Mouse (Mus musculus) right cerebral cortex, postnatal 14 days (tissue): ENCODE results near the gene Sympk.
A peak's percentile ranks its signal among the peaks of the same experiment; 100 is the strongest.
"Not testable (repeated sequence)": the region's sequence is repeated elsewhere in the genome, so short reads cannot be mapped to it uniquely, and the experiment has no call there.

ENCODE experiments used
- DNase-seq: peaks from one replicate; pipeline ENCODE4 v3.0.0; 2022

Sympk gene

DNA sequence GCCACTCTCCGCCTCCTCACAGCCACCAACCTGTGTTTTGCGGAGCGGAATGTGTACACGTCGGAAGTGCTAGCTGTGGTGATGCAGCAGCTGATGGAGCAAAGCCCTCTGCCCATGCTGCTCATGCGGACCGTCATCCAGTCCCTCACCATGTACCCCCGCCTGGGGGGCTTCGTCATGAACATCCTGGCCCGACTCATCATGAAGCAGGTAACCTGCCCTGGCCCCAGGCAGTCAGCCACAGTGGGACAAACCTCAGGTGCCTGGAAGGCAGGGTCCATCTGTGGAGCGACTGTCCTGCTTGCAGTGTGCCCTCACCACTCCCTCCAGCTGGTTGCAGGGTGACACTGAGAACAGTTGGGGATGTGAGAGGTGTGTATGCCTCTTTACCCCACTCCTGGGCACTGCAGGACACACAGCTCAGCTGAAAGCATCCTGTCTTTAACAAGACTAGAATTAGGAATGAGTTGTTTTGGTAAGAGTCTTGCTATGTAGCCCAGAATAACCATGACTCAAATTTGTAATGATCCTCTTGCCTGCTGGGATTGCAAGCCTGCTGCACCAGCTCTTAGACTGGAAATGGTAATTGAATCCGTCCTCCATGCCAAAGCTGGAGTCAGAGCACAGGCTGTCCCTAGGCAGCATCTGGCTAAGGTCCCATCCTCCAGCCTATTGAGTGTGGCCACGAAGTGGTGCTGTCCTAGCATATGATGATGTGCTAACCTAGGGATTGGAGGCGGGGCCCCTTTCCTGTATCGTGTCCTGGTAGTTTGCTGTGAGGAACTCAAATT lies 28.4 kb downstream of the Sympk start:
- DNase-seq = no peak

DNA sequence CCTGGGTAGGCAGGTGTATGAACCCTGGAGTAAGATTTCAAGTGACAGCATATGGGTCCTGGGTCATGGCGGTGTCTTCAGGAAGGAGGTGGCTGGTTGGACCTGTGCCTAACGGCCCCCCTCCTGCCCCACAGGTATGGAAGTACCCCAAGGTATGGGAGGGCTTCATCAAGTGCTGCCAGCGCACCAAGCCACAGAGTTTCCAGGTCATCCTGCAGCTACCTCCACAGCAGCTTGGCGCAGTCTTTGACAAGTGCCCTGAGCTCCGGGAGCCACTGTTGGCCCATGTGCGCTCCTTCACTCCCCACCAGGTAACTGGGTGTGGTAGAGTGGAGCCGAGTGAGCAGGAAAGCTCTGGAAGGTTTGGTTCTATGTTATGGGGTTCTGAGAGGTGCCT lies 29.0 kb downstream of the Sympk start:
- DNase-seq = no peak

DNA sequence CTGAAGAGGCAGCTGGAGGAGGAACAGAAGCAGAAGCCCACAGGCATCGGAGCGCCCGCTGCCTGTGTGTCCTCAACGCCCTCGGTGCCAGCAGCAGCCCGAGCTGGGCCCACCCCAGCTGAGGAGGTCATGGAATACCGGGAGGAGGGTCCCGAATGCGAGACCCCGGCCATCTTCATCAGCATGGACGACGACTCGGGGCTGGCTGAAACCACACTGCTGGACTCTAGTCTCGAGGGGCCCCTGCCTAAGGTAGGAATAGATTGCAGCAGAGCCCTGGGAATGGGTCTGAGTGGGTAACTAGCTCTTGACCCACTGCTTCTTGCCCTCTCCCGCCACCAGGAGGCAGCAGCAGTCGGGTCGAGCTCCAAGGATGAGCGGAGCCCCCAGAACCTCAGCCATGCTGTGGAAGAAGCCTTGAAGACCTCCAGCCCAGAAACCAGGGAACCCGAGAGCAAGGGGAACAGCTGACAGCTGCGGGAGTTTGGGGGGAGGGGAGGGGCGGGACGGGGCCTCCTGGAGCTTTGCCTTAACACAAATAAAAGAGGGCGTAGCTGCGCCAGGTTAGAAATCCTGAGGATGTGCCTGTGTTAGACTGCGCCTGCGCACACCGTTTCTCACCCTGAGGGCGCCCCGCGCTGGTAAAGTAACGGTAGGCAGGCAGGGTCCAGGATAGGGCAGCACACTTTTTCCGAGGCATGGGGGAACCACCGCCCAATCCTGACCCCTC lies 30.0 kb downstream of the Sympk start, which contains the start of gene Rsph6a:
Gene Rsph6a (plus strand): TSS at position 644 of the 730 bp plus-strand sequence.
- DNase-seq = peak; percentile 62

DNA sequence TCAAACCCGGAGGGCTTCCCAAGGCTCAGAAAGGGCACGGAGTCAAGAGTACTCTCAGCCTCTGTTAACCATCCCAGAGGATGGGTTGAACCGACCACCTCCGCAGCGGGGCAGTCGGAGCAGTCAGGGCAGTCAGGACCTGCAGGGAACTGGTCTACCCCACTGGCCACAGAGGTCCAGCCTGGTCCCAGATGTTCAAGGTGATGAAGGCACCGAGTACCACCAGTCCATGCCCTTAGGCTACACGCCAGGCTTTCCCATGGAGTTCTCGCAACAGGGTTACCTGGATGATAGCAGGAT lies 30.6 kb downstream of the Sympk start:
- no peak for DNase-seq

DNA sequence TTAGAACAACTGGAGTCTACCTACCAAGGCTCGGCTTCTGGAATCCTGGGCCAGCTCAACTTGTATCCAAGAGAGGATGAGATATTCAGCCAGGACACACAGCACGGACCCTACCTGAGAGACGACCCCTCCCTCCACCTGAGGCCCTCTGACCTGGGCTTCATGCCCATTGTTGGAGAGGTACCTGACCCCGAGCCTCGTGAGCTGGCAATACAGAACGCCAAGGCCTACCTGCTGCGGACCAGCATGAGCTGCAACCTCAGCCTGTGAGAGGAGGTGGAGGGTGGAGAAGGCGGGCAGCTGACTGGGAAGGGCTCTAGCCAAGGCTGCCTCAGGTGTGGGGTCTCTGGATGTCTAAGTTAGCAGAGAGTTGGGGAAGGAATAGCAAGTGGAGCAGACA lies 30.9 kb downstream of the Sympk start:
- no peak for DNase-seq

DNA sequence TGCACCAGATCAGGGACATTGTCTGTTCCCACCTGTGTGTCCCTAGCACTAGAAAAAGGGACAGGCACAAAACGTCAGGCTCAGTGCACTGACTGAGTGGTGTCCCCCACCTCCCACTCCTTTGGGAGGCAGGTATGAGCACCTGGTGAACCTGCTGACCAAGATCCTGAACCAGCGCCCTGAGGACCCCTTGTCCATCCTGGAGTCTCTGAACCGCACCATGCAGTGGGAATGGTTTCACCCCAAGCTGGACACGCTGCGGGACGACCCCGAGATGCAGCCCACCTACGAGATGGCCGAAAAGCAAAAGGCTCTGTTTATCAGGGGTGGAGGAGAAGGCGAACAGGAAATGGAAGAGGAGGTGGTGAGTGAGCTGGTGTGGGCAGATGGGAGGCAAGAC lies 33.2 kb downstream of the Sympk start:
- DNase-seq = no peak

DNA sequence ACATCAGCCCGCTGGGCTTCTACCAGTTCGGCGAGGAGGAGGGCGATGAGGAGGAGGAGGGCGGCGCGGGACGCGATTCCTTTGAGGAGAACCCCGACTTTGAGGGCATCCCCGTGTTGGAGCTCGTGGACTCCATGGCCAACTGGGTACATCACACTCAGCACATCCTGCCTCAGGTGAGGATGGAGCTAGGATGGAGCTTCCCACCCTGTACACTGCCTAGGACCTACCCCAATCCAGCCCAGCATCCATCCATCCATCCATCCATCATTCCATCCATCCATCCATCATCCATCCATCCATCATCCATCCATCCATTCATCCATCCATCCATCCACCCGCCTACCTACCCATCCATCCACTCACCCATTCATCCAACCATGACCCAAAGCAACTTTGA lies 41.7 kb downstream of the Sympk start:
- no peak for DNase-seq

DNA sequence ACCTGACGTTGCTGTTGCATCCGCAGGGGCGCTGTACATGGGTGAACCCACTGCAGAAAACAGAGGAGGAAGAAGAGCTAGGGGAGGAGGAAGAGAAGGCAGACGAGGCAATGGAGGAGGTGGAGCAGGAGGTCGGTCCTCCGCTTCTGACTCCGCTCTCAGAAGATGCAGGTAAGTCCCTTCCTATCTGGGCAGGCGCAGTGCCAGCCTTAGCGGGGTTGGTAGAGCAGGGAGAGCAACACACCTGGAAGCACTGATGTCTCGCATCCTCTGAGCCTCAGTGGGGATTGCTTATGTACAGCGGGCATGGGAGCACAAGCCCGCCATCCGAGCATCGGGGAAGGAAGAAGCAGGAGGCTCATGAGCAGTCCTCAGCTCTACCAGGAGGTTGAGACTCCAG lies 42.9 kb downstream of the Sympk start:
- DNase-seq = no peak

DNA sequence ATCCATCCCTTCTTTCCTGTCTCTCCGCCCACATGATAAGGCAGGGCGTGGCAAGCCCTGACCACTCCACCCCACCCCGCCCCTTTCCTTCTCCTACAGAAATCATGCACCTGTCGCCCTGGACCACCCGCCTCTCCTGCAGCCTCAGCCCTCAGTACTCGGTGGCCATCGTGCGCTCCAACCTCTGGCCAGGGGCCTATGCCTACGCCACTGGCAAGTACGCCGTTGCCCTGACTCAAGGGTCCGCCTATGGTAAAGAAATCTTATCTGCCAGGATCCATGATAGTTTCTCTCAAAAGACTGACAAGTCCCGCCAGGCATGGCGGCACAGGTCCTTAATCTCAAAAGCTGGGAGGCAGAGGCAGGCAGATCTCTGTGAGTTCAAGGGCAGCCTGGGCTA lies 43.8 kb downstream of the Sympk start:
- DNase-seq = no peak

DNA sequence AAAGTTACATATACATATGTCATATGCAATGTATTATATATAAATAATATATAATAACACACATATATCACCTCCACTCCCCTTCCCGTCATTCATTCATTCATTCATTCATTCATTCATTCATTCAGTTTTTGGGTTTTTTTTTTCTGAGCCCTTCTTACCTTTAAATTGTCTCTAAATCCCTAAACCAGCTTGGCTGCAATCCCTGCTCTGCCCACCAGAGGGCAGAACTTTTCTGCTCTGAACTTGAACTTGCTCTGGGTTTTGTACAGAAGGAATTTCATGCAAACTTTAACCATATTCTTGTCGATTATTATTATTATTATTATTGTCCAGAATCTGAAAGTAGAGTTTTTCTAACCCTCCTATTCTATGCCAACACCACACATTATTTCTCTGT lies 44.5 kb downstream of the Sympk start:
- DNase-seq = peak; percentile 69

DNA sequence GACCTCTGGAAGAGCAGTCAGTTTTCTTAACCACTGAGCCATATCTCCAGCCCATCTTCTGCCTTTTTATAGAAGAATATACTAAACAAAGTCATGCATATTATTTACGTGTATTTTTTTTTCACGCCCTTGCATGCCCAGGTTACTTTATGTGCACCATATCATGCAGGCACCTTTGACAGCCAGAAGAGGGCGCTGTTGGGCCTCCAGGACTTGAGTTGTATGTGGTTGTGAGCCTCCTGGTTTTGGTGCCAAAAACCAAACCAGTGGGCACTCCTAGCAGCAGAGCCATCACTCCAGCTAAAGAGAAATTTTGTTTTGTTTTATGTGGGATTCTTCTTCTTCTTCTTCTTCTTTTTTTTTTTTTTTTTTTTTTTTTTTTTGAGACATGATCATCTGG lies 45.3 kb downstream of the Sympk start:
- DNase-seq = no peak

DNA sequence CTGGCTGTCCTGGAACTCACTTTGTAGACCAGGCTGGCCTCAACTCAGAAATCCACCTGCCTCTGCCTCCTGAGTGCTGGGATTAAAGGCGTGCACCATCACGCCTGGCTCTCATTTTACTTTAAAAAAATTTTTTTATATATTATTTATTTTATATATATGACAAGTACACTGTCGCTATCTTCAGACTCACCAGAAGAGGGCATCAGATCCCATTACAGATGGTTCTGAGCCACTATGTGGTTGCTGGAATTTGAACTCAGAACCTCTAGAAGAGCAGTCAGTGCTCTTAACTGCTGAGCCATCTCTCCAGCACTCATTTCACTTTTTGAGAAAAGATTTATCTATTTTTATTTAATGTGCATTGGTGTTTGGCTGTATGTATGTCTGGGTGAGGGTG lies 46.8 kb downstream of the Sympk start:
- DNase-seq = not testable (repeated sequence)

DNA sequence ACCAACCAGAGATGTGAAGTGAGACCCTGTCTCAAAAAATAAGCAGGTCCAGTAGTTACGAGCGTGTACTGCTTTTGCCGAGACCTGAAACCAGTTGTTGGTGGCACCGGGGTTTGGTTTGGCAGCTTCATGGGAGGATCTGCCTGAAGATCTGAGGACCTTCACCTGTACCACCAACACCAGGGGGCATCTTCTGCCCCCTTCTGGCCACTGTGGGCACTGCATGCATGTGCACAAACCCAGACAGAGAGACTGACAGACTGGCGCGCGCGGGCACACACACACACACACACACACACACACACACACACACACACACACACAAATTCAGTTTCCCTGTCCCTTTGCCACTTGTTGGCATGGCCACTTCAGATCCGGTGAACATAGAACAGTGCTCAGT lies 49.3 kb downstream of the Sympk start:
- no peak for DNase-seq

DNA sequence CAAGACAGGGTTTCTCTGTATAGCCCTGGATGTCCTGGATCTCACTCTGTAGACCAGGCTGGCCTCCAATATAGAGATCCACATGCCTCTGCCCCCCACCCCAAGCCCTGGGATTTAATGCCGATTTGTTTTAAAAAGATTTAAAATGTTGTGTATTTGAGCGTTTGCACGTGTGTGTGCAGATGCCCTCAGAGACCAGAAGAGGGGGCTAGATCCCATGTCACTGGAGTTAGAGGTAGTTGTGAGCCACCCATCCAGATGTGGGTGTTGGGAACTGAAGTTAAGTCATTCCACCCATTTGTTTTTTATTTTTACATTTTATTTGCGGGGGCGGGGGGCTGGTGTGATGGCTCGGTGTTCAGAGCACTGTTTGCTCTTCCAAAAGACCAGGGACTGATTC lies 50.3 kb downstream of the Sympk start:
- DNase-seq = no peak

DNA sequence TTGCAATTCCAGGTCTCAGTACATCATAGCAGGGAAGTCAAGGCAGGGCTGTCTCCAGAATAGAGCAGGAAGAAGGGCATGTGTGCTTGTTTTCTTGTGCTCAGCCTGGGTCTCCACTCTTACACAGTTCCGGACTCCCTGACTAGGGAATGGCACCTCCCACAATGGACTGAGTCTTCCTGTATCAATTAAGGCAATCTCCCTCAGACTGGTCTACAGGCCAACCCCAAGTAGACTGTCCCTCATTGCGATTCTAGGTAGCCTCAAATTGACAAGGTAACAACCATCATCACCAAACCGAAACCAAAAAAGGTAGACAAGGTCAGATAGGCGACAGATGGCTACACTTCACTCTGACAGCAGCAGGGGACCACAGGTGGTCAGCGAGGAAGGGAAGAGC lies 51.1 kb downstream of the Sympk start:
- DNase-seq = no peak

DNA sequence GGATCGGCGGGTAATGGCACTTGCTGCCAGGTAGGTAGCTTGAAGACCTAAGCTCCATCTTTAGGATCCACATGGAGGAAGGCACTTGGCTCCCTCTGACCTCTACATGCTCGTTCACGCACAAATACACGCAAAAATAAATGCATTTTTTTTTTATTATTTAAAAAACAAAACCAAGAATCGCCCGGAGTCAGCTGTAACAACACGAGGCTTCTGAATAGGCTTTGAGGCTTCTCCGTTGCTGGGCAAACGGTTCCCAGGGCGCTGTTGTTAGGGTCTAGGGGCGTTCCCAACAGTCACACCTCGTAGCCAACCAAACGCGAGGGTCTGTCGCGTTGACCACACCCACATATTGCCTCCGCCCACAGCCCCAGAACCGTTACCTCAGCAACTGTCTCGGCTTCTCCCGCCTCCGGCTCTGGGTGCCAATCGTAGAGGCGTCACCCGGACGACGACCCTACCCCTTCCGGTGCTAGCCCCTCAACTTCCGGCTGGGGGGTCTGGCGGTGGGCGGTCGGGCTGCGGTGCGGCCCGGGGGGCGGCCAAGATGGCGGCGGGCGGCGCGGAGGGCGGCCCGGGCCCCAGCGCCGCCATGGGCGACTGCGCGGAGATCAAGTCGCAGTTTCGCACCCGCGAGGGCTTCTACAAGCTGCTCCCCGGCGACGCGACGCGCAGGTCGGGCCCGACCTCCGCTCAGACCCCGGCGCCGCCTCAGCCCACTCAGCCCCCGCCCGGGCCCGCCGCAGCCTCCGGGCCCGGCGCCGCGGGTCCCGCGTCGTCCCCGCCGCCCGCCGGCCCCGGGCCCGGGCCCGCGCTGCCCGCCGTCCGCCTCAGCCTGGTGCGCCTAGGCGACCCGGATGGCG lies 51.8 kb downstream of the Sympk start, which contains the start of gene Dmwd:
Gene Dmwd (plus strand): TSS at position 505 of the 863 bp plus-strand sequence.
- peak; percentile 94 for DNase-seq

DNA sequence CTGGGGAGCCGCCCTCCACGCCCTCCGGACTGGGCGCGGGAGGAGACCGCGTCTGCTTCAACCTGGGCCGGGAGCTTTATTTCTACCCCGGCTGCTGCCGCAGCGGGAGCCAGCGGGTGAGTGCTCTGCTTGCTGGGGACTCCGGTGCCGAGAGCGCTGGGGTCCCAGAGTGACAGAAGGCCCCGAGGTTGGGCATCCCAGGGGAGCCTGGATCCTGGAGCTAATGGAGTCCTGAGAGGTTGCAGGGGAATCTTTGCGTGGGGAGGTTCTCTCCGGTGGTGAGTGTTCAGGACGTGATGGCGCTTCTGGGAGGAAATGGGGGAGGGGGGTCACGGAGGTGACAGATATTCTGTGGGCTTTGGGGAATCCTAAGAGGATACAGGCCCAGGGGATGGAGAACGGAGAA lies 52.4 kb downstream of the Sympk start:
- DNase-seq = no peak

DNA sequence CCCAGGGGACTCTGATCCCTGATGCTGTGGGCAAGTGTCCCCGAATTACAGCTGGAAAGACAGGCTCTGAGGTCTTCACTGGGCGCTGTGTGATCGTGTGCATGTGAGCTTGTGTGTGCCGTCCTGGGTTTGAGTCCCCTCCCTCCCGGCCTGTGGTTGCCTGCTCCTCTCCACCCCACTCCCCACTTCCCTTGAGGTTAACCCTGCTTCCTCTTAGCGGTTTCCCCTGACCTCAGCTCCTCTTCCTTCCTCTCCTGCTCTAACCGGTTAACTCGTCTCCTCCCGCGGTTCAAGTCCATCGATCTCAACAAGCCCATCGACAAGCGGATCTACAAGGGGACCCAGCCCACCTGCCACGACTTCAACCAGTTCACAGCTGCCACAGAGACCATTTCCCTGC lies 53.6 kb downstream of the Sympk start:
- DNase-seq = no peak

DNA sequence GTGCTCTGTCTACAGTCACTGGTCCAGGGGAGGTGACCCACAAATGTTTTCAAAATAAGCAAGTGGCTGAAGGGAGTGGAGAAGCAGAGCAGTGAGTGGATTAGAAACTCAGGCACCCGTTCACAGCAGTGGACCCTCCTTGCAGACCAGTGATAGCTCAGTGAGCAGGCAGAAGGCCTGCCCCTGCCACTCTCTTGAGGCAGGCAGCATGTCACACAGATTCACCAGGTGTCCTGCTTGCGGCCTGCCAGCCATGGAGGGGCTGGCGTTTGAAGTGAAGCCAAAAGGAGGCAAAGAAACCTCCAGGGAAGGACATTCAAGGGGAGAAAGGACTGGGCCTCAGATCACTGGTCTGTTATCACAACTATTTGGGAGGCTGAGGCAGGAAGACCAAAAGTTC lies 54.6 kb downstream of the Sympk start:
- no peak for DNase-seq

DNA sequence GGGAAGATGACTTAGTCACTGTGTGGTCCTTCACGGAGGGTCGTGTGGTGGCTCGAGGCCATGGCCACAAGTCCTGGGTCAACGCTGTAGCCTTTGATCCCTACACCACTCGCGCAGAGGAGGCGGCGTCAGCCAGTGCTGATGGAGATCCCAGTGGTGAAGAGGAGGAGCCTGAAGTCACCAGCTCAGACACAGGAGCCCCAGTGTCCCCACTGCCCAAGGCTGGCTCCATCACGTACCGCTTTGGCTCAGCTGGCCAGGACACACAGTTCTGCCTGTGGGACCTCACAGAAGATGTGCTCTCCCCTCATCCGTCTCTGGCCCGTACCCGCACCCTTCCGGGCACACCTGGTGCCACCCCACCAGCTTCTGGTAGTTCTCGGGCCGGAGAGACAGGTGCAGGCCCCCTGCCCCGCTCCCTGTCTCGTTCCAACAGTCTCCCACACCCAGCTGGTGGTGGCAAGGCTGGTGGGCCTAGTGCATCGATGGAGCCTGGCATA lies 56.3 kb downstream of the Sympk start:
- DNase-seq = no peak

DNA sequence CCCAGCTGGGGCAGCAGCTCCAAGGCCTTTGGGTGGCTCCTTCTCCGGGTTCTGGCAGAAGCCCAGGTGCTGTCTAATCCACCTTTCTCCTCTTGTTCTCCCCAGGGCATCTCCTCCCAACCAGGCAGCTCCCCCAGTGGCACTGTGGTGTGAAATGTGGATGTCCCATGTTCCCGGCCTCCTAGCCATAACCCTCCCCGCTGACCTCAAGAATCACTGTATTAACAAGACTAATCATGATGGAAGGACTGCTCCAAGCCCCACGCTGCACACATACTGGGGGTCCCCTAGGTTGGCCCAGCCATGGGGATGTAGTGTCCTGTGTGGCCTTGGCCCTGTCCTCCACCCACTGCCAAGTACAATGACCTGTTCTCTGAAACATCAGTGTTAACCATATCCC lies 58.0 kb downstream of the Sympk start:
- DNase-seq = no peak

DNA sequence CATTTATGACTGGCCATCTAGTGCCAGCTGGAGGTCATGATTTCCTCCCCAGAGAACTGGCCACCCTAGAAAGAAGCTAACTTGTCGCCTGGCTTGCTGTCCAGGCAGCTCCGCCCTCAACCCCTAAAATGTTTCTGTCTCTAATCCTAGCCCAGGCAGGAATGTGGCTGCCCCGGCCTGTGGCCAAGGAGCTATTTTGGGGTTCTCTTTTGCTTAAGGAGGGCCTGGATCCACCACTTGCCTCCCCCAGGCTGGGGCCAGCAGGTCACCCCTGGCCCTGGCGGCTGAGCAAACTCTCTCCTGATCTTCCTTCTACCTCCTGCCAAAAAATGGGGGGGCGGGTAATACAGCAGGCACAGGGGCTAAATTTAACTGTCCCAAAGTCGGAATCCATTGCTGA lies 58.9 kb downstream of the Sympk start:
- DNase-seq = no peak

DNA sequence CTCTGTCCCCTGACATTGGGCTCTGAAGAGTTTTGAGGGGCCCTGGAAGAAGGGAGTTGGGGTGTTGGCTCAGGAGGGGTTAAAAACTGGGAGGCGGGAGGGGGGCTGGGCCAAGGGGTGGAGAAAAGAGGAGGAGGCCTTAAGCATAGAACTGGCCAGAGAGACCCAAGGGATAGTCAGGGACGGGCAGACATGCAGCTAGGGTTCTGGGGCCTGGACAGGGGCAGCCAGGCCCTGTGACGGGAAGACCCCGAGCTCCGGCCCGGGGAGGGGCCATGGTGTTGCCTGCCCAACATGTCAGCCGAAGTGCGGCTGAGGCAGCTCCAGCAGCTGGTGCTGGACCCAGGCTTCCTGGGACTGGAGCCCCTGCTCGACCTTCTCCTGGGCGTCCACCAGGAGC lies 59.5 kb downstream of the Sympk start, which contains the start of gene Dmpk:
Gene Dmpk (plus strand): TSS at position 149 of the 400 bp plus-strand sequence.
- DNase-seq = no peak
